Mouse (Mus musculus): ENCODE data around the gene Csk. TPM values are rescaled to one million over a fixed set of nuclear protein-coding genes. Genes with fewer than 3 reads are reported as not detected.

The Csk gene
- total RNA-seq, 2 experiments from 2014 or later, result 71.3 to 119 TPM

DNA sequence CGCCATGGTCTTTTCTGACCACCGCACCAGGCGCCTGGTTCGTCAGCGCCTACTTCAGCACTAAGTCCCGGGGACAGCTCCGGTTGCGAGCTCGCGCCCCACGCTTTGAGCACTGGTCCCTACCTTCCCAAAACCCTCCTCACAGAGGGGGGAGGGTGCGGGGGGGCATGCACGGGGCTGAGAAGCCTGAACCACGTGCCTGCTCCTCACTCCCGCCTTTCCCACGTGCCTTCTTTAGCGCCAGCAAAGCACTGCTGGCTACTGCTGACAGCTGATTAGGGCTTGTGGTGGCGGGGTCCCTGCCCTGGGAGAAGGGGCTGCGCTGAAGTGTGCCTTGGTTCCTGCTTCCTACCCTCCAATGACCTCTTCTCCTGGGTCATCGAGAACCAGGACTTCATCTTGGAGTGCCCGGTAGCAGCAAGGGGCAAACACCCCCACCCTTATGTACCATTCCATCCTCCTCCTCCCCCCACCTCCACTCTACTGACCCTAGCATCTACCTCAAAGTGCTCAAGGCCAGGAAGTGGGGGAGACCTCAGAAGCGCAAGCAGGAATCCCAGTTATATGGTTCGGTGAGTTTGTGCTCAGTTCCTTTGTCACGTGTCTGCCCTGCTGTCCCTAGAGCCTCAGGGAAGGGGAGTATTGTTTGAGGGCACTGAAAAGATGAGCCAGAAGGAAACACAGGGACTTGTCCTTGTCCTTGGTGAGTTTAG, 47.1 kb downstream of the Csk start, which contains the start of gene Cplx3:
Cplx3 (minus strand) TSS at position 143 of the 713 bp plus-strand sequence.
- peak; percentile 89 for ATAC-seq (replicated peaks; ENCODE audit: poor library complexity)

DNA sequence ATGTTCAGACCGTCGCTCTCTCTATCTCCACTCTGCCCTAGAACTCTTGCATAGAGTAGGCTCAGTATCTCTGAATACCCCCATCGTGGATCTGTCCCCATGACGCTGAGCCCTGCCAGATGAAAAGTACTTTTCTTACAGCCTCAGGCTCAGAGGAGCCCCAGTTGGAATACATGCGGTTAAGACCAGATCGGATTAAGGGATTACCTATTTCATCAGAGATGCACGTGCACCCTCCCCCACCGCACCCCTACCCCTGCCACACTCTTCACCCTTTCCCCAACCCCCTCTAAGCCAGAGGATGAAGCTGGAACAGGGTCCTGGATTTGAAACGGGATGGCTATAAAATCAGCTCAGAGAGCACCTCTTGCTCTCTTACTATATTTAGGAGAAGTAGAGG, 47.9 kb downstream of the Csk start:
- no peak for ATAC-seq (replicated peaks; ENCODE audit: poor library complexity)

DNA sequence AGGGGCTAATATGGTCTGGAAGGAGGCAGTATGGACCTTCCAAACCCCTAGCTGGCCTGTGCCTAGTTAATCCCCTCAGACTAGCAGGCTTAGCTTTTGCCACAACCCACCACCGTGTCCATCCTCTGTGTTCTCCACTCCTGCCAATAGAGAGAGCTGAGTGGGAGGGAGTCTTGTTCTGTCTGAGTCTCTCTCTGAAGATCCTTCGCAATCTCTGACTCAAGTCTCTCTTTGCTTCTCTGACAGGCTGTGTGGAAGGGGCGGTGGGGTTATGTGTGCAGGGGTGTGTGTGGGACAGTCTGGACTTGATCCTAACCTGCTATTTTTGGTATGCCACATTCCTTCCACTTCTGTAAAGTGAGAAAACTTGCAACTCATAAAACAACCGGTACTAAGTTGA, 48.6 kb downstream of the Csk start:
- no peak for ATAC-seq (replicated peaks; ENCODE audit: poor library complexity)

DNA sequence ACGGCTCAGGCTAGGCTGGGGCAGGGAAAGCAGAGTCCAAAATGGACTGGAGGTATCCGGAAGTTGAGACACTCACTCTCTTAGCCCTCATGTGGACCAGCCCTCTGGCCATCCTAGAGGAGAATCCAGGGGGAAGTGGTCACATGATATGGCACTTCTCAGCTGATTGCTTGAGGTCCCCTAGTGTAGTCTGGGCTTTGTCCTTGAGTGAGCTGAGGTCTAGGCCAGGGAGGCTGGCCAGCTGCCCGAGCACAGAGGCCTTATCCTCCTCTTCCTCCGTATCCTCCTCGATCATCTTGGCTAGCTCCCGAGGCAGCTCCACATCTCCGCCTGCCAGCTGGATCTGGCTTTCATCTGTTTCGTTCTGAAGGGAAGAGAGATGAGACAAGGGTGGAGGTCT, 51.3 kb downstream of the Csk start:
- no peak for ATAC-seq (replicated peaks; ENCODE audit: poor library complexity)

DNA sequence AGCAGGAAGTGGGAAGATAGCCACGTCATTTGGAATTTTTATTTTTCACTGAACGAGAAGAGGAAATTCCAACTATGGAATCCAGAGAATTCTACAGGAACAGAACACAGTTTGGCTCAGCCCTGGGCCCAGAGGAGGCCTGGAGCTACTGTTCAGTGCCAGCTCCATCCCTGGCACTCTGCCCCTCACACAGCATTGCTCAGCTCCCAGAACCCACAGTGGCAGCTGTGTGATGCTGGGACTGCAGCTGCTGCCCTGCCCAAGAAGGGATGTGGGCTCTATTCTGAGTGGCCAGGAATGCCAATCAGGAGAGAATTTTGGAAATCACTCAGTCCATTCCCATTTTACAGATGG, 52.1 kb downstream of the Csk start:
- ATAC-seq (replicated peaks; ENCODE audit: poor library complexity), result no peak

DNA sequence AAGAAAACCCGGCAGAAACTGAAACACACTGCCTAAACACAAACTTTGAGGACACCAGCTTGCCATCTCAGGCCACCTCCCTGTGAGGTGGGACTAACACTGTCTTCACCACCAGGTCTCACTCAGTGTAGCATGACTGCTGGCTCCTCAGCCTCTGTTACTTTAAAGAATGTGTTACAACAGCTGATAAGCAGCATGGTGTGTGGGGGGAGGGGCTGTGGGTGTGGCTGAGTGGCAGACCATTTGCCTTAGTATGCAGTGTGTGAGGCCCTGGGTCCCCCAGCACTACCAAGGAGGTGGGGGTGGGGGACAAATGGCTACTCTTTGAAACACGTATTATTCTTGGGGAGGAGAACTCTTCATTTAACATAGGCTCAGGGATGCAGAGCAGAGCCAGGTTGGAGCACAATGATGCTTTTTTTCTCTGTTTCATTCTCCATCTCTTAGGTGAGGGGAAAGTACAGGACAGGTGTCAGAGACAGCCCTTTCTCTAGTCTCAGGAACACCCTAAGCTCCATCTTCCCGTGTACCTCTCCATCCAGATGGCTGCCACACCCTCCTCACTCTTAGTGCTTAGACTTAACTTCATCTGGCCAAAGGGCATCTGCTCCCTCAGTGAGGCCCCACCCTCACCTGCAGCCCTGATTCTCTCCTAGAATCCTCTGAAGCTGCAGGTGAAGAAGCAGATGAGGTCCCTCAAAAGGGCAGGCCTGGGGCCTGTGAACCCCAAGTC, 52.6 kb downstream of the Csk start:
- 0 out of 2 replicates have a peak, but pooled peaks have one; percentile 37 for ATAC-seq (replicated peaks; ENCODE audit: poor library complexity)

DNA sequence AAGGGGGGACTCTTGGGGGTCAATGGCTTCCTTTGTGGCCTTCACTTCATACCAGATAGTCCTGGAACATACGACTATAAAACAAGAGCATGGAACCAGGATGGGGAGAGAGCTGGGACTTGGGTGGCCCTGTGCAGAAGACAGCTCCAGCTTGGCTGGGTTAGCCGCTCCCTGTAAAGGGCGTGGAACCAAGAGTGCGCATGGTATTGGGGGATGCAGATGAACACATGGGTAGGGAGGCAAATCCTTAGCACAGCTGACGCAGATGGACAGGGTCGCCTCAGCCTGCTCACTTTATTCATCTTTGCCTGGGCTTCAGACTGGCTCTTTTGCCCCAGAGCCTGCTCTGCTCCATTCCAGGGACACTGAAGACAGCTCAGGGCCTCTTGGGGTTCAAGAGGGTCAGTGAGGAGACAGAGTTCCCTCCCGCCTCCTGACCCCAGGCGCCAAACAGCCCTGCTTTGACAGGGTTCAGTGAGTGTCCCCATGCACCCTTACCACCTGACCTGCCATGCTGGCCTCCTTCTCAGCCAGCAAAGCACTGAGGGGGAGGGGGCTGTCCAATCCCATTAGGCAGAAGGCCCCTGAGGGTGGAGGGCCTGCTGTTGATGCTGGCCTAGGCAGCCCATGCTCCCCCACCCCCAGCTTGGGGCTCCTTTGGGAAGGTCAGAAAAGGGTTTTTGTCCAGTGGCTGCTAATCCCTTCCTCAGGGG, 54.4 kb downstream of the Csk start:
- ATAC-seq (replicated peaks; ENCODE audit: poor library complexity), result no peak

DNA sequence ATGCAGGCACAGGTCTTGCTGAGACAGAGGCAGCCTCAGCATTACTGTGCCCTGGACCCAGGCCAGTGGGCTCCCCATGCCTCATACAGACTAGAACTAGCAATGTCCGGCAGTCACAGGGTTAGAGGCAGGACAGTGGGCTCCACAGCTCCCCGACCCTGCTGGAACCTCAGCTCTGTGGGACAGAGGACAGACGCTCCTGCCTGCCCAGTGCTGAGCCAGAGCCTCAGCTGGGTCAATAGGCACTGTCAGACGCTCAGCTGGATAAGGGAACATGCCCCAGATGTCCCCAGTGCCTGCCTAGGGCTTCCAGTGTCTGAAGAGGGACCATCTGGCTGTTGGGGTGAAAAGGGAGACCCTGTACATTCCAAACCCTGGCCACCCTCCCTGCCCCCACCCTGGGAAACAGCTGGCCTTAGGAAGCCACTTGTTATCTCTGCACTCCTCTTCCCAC, 55.5 kb downstream of the Csk start:
- no peak for ATAC-seq (replicated peaks; ENCODE audit: poor library complexity)

DNA sequence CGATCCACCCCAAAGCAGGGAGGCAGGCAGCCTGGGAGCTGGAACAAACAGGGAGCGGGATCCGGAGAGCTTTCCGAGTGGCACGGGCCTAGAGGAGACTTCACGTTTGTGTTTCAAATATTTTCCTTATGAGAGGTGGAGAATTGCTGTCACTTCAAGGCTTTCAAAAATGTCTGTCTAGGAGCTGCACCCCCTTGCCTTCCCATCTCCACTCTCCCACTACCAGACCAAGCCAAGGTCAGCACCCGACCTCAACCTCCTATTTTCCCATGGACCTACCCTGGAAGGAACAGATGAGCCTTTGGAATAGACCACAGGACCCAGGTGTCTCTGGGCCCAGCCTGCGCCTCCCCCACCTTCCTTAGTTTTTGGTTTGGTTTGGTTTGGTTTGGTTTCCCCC, 56.2 kb downstream of the Csk start:
- no peak for ATAC-seq (replicated peaks; ENCODE audit: poor library complexity)

DNA sequence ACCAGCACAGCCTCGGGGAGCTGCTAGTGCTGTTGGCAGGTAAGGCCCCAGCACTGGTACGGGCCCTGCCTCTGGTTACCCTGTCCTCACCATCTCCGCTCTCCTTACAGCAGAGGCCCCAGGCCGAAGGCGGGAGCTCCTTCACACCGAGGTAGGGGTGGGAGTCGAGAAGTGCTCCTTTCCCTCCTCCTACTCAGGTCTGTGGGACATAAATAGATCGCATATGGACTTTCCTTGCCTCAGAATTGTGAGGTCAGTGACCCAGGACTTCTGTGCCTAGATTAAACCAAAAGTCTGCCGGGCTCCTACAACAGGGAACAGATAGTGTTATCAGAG, 59.3 kb downstream of the Csk start:
- ATAC-seq (replicated peaks; ENCODE audit: poor library complexity), result no peak

DNA sequence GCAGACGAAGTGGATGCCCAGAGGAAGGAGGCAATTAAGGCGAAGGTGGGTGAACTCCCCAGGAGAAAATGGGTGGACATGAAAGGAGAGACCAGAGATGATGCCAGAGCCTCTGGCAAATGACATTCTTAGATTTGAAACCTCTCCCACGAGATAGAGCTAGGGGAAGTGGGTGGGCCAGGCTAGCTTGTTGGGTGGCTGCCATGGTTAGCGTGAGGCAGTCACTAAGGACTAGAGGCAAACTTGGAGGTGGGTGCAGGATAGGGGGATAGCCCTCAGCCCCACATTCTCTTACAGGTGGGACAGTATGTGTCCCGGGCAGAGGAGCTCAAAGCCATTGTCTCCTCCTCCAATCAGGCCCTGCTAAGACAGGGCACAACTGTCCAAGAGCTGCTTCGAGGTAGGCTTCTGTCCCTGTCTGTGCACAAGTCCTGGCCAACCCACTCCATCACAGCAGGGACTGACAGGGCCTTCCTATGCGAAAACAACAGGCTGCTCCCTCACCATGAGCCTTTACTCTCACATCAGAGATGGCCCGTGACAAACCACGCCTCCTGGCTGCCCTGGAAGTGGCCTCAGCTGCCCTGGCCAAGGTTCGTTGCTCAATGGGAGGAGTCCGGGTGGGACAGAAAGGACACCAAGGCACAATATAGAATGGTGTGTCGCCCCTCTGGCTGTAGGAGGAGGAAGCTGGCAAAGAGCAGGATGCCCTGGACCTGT, 59.8 kb downstream of the Csk start:
- ATAC-seq (replicated peaks; ENCODE audit: poor library complexity), result no peak

DNA sequence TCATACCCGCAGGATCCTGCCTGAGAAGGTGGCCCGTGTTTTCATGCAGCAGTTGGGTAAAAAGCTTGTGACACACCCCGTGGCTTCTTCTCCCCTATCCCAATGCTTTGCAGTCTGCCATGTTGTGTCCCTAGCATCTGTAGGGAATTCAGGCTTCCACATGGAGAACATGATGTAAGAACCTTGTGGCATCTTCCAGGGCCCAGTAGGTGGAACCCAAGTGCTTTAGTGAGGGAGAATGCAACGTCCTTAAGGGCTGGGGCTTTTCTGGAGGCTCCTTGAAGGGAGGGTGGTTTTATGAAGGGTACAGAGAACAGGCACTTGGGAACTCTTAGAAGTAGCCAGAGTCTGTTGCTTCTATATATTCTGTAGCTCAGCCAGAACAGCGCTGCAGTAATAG, 62.7 kb downstream of the Csk start:
- no peak for ATAC-seq (replicated peaks; ENCODE audit: poor library complexity)

DNA sequence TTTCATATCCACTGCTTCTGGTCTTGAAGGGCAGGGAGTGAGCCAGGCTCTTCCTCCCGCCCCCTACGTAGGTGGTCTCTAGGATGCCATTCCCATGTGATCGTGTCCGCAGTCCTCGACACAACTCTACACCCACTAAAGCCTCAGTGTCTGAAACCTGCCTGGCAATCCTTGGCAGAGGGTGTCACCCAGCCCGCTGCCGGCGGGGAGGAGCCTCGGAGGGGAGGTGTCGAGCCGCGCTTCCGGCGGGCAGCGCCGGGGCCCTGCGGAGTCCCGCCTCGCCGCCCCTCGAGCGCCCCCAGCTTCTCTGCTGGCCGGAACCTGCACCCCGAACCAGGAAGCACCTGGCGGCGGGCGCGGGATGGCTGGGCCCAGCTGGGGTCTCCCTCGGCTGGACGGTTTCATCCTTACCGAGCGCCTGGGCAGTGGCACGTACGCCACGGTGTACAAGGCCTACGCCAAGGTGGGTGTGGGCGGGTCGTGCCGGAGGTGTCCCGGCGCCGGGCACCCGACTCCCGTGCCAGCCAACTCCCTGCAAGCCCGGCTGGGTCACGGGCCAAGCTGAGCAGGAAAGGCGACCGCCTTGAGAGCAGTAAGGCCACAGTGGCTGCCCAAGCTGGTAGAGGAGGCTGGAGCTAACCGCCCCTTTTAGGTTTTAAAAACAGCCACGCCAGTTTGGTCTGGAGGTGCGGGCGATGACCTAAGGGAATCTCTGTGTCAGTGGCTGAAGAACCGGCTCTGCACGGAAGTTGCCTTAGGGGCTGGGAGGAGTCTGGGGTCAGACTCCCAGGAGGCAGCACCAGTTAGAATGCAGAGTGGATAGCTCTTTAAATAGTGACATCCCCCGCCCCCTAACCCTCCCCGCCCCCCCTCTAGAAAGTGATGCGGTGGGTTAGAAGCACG, 64.0 kb downstream of the Csk start, which contains the start of gene Ulk3:
Ulk3 (plus strand) TSS at position 229 of the 903 bp plus-strand sequence.
- ATAC-seq (replicated peaks; ENCODE audit: poor library complexity), result peak; percentile 88

DNA sequence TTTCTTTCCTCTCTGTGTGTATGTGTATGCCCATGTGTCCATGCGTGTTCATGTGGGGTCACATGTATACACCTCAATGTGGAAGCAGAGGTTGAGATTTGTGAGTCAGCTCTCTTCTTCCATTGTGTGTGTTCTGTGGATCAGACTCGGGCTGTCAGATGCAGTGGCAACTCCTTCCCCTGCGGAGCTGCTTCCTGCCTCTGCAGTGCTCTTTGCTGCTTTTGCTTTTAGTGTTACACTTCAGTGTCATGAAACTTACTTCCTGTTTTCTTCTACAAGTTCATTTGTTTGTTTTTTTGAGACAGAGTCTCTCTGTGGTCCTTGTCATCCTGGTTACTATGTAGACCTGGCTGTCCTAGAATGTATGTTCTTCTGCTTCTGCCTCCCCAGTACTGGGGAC, 68.4 kb downstream of the Csk start:
- no peak for ATAC-seq (replicated peaks; ENCODE audit: poor library complexity)

DNA sequence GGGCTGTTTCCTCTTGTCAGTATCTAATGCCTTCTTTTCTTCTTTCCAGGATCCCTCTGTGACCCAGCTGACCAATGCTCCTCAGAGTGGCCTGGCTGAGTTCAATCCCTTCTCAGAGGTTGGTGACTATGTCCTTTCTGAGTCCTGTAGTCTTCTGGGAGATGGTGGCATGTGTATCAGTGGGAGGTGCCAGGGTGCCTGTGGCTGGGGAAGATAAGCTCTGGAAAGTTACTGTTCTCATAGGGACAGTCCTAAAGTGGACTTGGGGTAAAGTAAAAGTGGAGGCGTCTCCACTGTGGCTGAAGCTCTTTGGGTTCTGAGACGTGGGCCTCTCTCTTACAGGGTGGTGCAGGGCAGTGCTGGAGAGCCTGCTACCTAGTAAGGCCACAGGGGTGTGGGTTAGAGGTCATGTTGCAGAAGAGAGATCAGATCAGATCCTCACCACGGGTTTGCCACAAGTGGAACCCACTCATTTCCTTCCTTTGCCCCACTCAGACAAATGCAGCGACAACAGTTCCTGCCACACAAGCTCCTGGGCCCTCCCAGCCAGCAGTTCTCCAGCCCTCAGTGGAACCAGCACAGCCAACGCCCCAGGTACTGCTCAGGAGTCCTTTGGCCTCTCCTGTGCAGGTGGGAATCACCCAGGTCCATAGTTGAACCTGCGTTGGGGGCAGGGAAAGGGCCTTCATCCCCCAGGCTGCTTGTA, 76.1 kb downstream of the Csk start:
- ATAC-seq (replicated peaks; ENCODE audit: poor library complexity), result peak; percentile 90
